Mouse (Mus musculus): ENCODE results near the gene Gdf1.

Gene Gdf1

GRCm38 (mm10) chr8:70330741-70331364 is 1.2 kb downstream of the Gdf1 start:
- DNase-seq (ENCODE audit: low spot score), result no peak

GRCm38 (mm10) chr8:70331526-70331925 is 1.9 kb downstream of the Gdf1 start:
- DNase-seq (ENCODE audit: low spot score), result no peak

GRCm38 (mm10) chr8:70332070-70332877 is 2.7 kb downstream of the Gdf1 start:
- DNase-seq (ENCODE audit: low spot score), result no peak

GRCm38 (mm10) chr8:70332878-70333202 is 3.2 kb downstream of the Gdf1 start:
- DNase-seq (ENCODE audit: low spot score), result no peak

- no peak for DNase-seq (ENCODE audit: low spot score)
Observed at GRCm38 (mm10) chr8:70338931-70339330, 9.3 kb downstream of the Gdf1 start.

GRCm38 (mm10) chr8:70340659-70341058 is 11.0 kb downstream of the Gdf1 start:
- DNase-seq (ENCODE audit: low spot score), result no peak

GRCm38 (mm10) chr8:70342007-70342406 is 12.4 kb downstream of the Gdf1 start:
- DNase-seq (ENCODE audit: low spot score), result no peak

- DNase-seq (ENCODE audit: low spot score), result no peak
Observed at GRCm38 (mm10) chr8:70343076-70343475, 13.5 kb downstream of the Gdf1 start.

- DNase-seq (ENCODE audit: low spot score), result no peak
Observed at GRCm38 (mm10) chr8:70343696-70344095, 14.1 kb downstream of the Gdf1 start.

GRCm38 (mm10) chr8:70344279-70344678 is 14.7 kb downstream of the Gdf1 start:
- DNase-seq (ENCODE audit: low spot score), result no peak

- DNase-seq (ENCODE audit: low spot score), result no peak
Observed at GRCm38 (mm10) chr8:70347443-70347842, 17.8 kb downstream of the Gdf1 start.

- no peak for DNase-seq (ENCODE audit: low spot score)
Observed at GRCm38 (mm10) chr8:70347860-70348420, 18.3 kb downstream of the Gdf1 start.

- DNase-seq (ENCODE audit: low spot score), result no peak
Observed at GRCm38 (mm10) chr8:70351035-70351999, 21.7 kb downstream of the Gdf1 start.

GRCm38 (mm10) chr8:70352000-70352384 is 22.4 kb downstream of the Gdf1 start:
- no peak for DNase-seq (ENCODE audit: low spot score)

- no peak for DNase-seq (ENCODE audit: low spot score)
Observed at GRCm38 (mm10) chr8:70352657-70353151, 23.1 kb downstream of the Gdf1 start.

- DNase-seq (ENCODE audit: low spot score), result peak; percentile 94
Observed at GRCm38 (mm10) chr8:70353194-70353817, 23.7 kb downstream of the Gdf1 start, which contains the start of gene Upf1. Gene Upf1 (minus strand): TSS chr8:70353278.

GRCm38 (mm10) chr8:70354004-70354403 is 24.4 kb downstream of the Gdf1 start:
- DNase-seq (ENCODE audit: low spot score), result no peak

GRCm38 (mm10) chr8:70356111-70356510 is 26.5 kb downstream of the Gdf1 start:
- DNase-seq (ENCODE audit: low spot score), result no peak

GRCm38 (mm10) chr8:70359411-70359810 is 29.8 kb downstream of the Gdf1 start:
- no peak for DNase-seq (ENCODE audit: low spot score)

- no peak for DNase-seq (ENCODE audit: low spot score)
Observed at GRCm38 (mm10) chr8:70360769-70361168, 31.2 kb downstream of the Gdf1 start.

GRCm38 (mm10) chr8:70361484-70362032 is 31.9 kb downstream of the Gdf1 start:
- no peak for DNase-seq (ENCODE audit: low spot score)
